Mouse (Mus musculus): ENCODE data around the gene Olfr1361. TPM values are rescaled to one million over a fixed set of nuclear protein-coding genes. Genes with fewer than 3 reads are reported as not detected.

Gene Olfr1361
- not detected in 2 replicates for total RNA-seq (2014; fragmentation: Nextera tagmentation)
- total RNA-seq (2017) = not detected in 2 replicates

- no peak for ATAC-seq (replicated peaks; ENCODE audit: low FRiP score, low TSS enrichment, poor library complexity, severe bottlenecking)
These were observed at the start of gene Olfr1361 for GRCm38 (mm10) chr13:21663286-21663685. Gene Olfr1361 (minus strand): TSS chr13:21663386.

- ATAC-seq (replicated peaks; ENCODE audit: low FRiP score, low TSS enrichment, poor library complexity, severe bottlenecking) = peak; percentile 27
These were observed 48.5 kb upstream of the Olfr1361 start for GRCm38 (mm10) chr13:21711698-21712097.

GRCm38 (mm10) chr13:21710821-21711525 is 47.8 kb upstream of the Olfr1361 start:
- ATAC-seq (replicated peaks; ENCODE audit: low FRiP score, low TSS enrichment, poor library complexity, severe bottlenecking) = peak; percentile 17; the same call in 1 of the 2 replicates

- peak; percentile 80 for ATAC-seq (replicated peaks; ENCODE audit: low FRiP score, low TSS enrichment, poor library complexity, severe bottlenecking)
These were observed 47.0 kb upstream of the Olfr1361 start for GRCm38 (mm10) chr13:21710031-21710711.

GRCm38 (mm10) chr13:21706669-21707068 is 43.5 kb upstream of the Olfr1361 start:
- ATAC-seq (replicated peaks; ENCODE audit: low FRiP score, low TSS enrichment, poor library complexity, severe bottlenecking) = no peak

- no peak for ATAC-seq (replicated peaks; ENCODE audit: low FRiP score, low TSS enrichment, poor library complexity, severe bottlenecking)
These were observed 34.6 kb upstream of the Olfr1361 start, which contains the start of gene Olfr1359 for GRCm38 (mm10) chr13:21697811-21698210. Gene Olfr1359 (plus strand): TSS chr13:21698111.

- no peak for ATAC-seq (replicated peaks; ENCODE audit: low FRiP score, low TSS enrichment, poor library complexity, severe bottlenecking)
These were observed 14.1 kb upstream of the Olfr1361 start, which contains the start of gene Olfr1360 for GRCm38 (mm10) chr13:21677305-21677704. Gene Olfr1360 (minus strand): TSS chr13:21677405.

- ATAC-seq (replicated peaks; ENCODE audit: low FRiP score, low TSS enrichment, poor library complexity, severe bottlenecking) = no peak
These were observed 20.8 kb downstream of the Olfr1361 start, which contains the start of gene Olfr11 for GRCm38 (mm10) chr13:21642418-21642817. Gene Olfr11 (minus strand): TSS chr13:21642518.

GRCm38 (mm10) chr13:21613922-21614321 is 49.3 kb downstream of the Olfr1361 start, which contains the start of gene Olfr1362:
Gene Olfr1362 (minus strand): TSS chr13:21614022.
- ATAC-seq (replicated peaks; ENCODE audit: low FRiP score, low TSS enrichment, poor library complexity, severe bottlenecking) = no peak

Other genes starting within 250 kb of the Olfr1361 start
Only the 30 nearest of the 33 such genes appear.
- gene Zkscan4, start 184.5 kb downstream of the Olfr1361 start, total RNA-seq (2014; fragmentation: Nextera tagmentation) = not detected in 2 replicates
- not detected in 2 replicates for gene Zkscan4, start 184.5 kb downstream of the Olfr1361 start, total RNA-seq (2017)
- not detected in 2 replicates for gene Gm10065, start 183.9 kb downstream of the Olfr1361 start, total RNA-seq (2014; fragmentation: Nextera tagmentation)
- not detected in 2 replicates for gene Gm10065, start 183.9 kb downstream of the Olfr1361 start, total RNA-seq (2017)
- gene AK157302, start 168.2 kb downstream of the Olfr1361 start, total RNA-seq (2014; fragmentation: Nextera tagmentation) = 2.1 and 2.6 TPM in 2 replicates
- 0.19 and 0.23 TPM in 2 replicates for gene AK157302, start 168.2 kb downstream of the Olfr1361 start, total RNA-seq (2017)
- gene Gm11273, start 162.0 kb downstream of the Olfr1361 start, total RNA-seq (2014; fragmentation: Nextera tagmentation) = 3.7 and 8.4 TPM in 2 replicates
- gene Gm11273, start 162.0 kb downstream of the Olfr1361 start, total RNA-seq (2017) = 2.0 and 10.4 TPM in 2 replicates
- gene Zkscan8, start 132.3 kb downstream of the Olfr1361 start, total RNA-seq (2014; fragmentation: Nextera tagmentation) = 14.6 and 23.6 TPM in 2 replicates
- gene Zkscan8, start 132.3 kb downstream of the Olfr1361 start, total RNA-seq (2017) = 12.3 and 15.4 TPM in 2 replicates
- not detected in 2 replicates for gene Olfr1366, start 120.6 kb downstream of the Olfr1361 start, total RNA-seq (2014; fragmentation: Nextera tagmentation)
- gene Olfr1366, start 120.6 kb downstream of the Olfr1361 start, total RNA-seq (2017) = not detected in 2 replicates
- not detected in 2 replicates for gene Olfr1535, start 103.5 kb downstream of the Olfr1361 start, total RNA-seq (2014; fragmentation: Nextera tagmentation)
- not detected in 2 replicates for gene Olfr1535, start 103.5 kb downstream of the Olfr1361 start, total RNA-seq (2017)
- gene Olfr1364, start 81.6 kb downstream of the Olfr1361 start, total RNA-seq (2014; fragmentation: Nextera tagmentation) = not detected in 2 replicates
- gene Olfr1364, start 81.6 kb downstream of the Olfr1361 start, total RNA-seq (2017) = not detected in 2 replicates
- not detected in 2 replicates for gene Olfr1362, start 49.4 kb downstream of the Olfr1361 start, total RNA-seq (2014; fragmentation: Nextera tagmentation)
- not detected in 2 replicates for gene Olfr1362, start 49.4 kb downstream of the Olfr1361 start, total RNA-seq (2017)
- not detected in 2 replicates for gene Olfr11, start 20.9 kb downstream of the Olfr1361 start, total RNA-seq (2014; fragmentation: Nextera tagmentation)
- gene Olfr11, start 20.9 kb downstream of the Olfr1361 start, total RNA-seq (2017) = not detected in 2 replicates
- not detected in 2 replicates for gene Olfr1360, start 14.0 kb upstream of the Olfr1361 start, total RNA-seq (2014; fragmentation: Nextera tagmentation)
- gene Olfr1360, start 14.0 kb upstream of the Olfr1361 start, total RNA-seq (2017) = not detected in 2 replicates
- not detected in 2 replicates for gene Olfr1359, start 34.7 kb upstream of the Olfr1361 start, total RNA-seq (2014; fragmentation: Nextera tagmentation)
- gene Olfr1359, start 34.7 kb upstream of the Olfr1361 start, total RNA-seq (2017) = not detected in 2 replicates
- gene Hist1h2bl, start 52.8 kb upstream of the Olfr1361 start, total RNA-seq (2014; fragmentation: Nextera tagmentation) = 430 and 709 TPM in 2 replicates
- gene Hist1h2bl, start 52.8 kb upstream of the Olfr1361 start, total RNA-seq (2017) = 345 and 387 TPM in 2 replicates
- gene Hist1h2ai, start 53.0 kb upstream of the Olfr1361 start, total RNA-seq (2014; fragmentation: Nextera tagmentation) = 3.0 and 26.7 TPM in 2 replicates
- gene Hist1h2ai, start 53.0 kb upstream of the Olfr1361 start, total RNA-seq (2017) = 582 and 1,238 TPM in 2 replicates
- gene Hist1h3h, start 54.3 kb upstream of the Olfr1361 start, total RNA-seq (2014; fragmentation: Nextera tagmentation) = 21.9 TPM in 1 of 2 replicates, not detected in the other
- 175 and 228 TPM in 2 replicates for gene Hist1h3h, start 54.3 kb upstream of the Olfr1361 start, total RNA-seq (2017)
- 242 and 265 TPM in 2 replicates for gene Hist1h2bm, start 58.7 kb upstream of the Olfr1361 start, total RNA-seq (2014; fragmentation: Nextera tagmentation)
- gene Hist1h2bm, start 58.7 kb upstream of the Olfr1361 start, total RNA-seq (2017) = 262 and 417 TPM in 2 replicates
- gene Hist1h4j, start 71.7 kb upstream of the Olfr1361 start, total RNA-seq (2014; fragmentation: Nextera tagmentation) = 3.8 and 29.3 TPM in 2 replicates
- 302 and 554 TPM in 2 replicates for gene Hist1h4j, start 71.7 kb upstream of the Olfr1361 start, total RNA-seq (2017)
- 396 and 799 TPM in 2 replicates for gene Hist1h4k, start 87.1 kb upstream of the Olfr1361 start, total RNA-seq (2014; fragmentation: Nextera tagmentation)
- gene Hist1h4k, start 87.1 kb upstream of the Olfr1361 start, total RNA-seq (2017) = 1,621 and 1,651 TPM in 2 replicates
- 179 and 217 TPM in 2 replicates for gene Hist1h2ak, start 90.4 kb upstream of the Olfr1361 start, total RNA-seq (2014; fragmentation: Nextera tagmentation)
- gene Hist1h2ak, start 90.4 kb upstream of the Olfr1361 start, total RNA-seq (2017) = 715 and 1,091 TPM in 2 replicates
- gene Hist1h2bn, start 90.7 kb upstream of the Olfr1361 start, total RNA-seq (2014; fragmentation: Nextera tagmentation) = 483 and 930 TPM in 2 replicates
- 1,170 and 1,659 TPM in 2 replicates for gene Hist1h2bn, start 90.7 kb upstream of the Olfr1361 start, total RNA-seq (2017)
- gene Hist1h1b, start 117.2 kb upstream of the Olfr1361 start, total RNA-seq (2014; fragmentation: Nextera tagmentation) = 569 and 631 TPM in 2 replicates
- gene Hist1h1b, start 117.2 kb upstream of the Olfr1361 start, total RNA-seq (2017) = 1,368 and 2,131 TPM in 2 replicates
- 310 and 340 TPM in 2 replicates for gene Hist1h3i, start 120.0 kb upstream of the Olfr1361 start, total RNA-seq (2014; fragmentation: Nextera tagmentation)
- gene Hist1h3i, start 120.0 kb upstream of the Olfr1361 start, total RNA-seq (2017) = 88.3 and 299 TPM in 2 replicates
- gene Hist1h2an, start 123.8 kb upstream of the Olfr1361 start, total RNA-seq (2014; fragmentation: Nextera tagmentation) = 4.6 and 28.8 TPM in 2 replicates
- 538 and 611 TPM in 2 replicates for gene Hist1h2an, start 123.8 kb upstream of the Olfr1361 start, total RNA-seq (2017)
- gene Hist1h2bp, start 124.1 kb upstream of the Olfr1361 start, total RNA-seq (2014; fragmentation: Nextera tagmentation) = 19.6 and 62.9 TPM in 2 replicates
- gene Hist1h2bp, start 124.1 kb upstream of the Olfr1361 start, total RNA-seq (2017) = 33.7 and 54.7 TPM in 2 replicates
- gene Hist1h2bq, start 146.8 kb upstream of the Olfr1361 start, total RNA-seq (2014; fragmentation: Nextera tagmentation) = 395 and 796 TPM in 2 replicates
- gene Hist1h2bq, start 146.8 kb upstream of the Olfr1361 start, total RNA-seq (2017) = 0.72 and 1.2 TPM in 2 replicates
- gene Hist1h2ao, start 147.1 kb upstream of the Olfr1361 start, total RNA-seq (2014; fragmentation: Nextera tagmentation) = not detected in 2 replicates
- gene Hist1h2ao, start 147.1 kb upstream of the Olfr1361 start, total RNA-seq (2017) = not detected in 2 replicates
- 256 and 298 TPM in 2 replicates for gene Hist1h4m, start 148.4 kb upstream of the Olfr1361 start, total RNA-seq (2014; fragmentation: Nextera tagmentation)
- 1,434 and 2,567 TPM in 2 replicates for gene Hist1h4m, start 148.4 kb upstream of the Olfr1361 start, total RNA-seq (2017)
- gene Hist1h4n, start 168.8 kb upstream of the Olfr1361 start, total RNA-seq (2014; fragmentation: Nextera tagmentation) = 49.1 and 171 TPM in 2 replicates
- gene Hist1h4n, start 168.8 kb upstream of the Olfr1361 start, total RNA-seq (2017) = 1,378 and 1,797 TPM in 2 replicates
- 177 TPM in 2 replicates for gene Hist1h2ap, start 170.1 kb upstream of the Olfr1361 start, total RNA-seq (2014; fragmentation: Nextera tagmentation)
- 4,662 and 4,902 TPM in 2 replicates for gene Hist1h2ap, start 170.1 kb upstream of the Olfr1361 start, total RNA-seq (2017)
- 372 and 874 TPM in 2 replicates for gene Hist1h2br, start 170.4 kb upstream of the Olfr1361 start, total RNA-seq (2014; fragmentation: Nextera tagmentation)
- gene Hist1h2br, start 170.4 kb upstream of the Olfr1361 start, total RNA-seq (2017) = 126 and 201 TPM in 2 replicates

Measured in megakaryocyte-erythroid progenitor cell, adult 5-6 weeks (primary cell).